Mouse (Mus musculus) CD4-positive helper T cell, adult 2 months (primary cell): ENCODE results near the gene Cxcl15.

Experiments used
- DNase-seq: peaks from one replicate; pipeline ENCODE4 v3.0.0-alpha.2; 2012; ENCODE audit warnings: low read depth, missing footprints, low spot score

Gene Cxcl15

DNA sequence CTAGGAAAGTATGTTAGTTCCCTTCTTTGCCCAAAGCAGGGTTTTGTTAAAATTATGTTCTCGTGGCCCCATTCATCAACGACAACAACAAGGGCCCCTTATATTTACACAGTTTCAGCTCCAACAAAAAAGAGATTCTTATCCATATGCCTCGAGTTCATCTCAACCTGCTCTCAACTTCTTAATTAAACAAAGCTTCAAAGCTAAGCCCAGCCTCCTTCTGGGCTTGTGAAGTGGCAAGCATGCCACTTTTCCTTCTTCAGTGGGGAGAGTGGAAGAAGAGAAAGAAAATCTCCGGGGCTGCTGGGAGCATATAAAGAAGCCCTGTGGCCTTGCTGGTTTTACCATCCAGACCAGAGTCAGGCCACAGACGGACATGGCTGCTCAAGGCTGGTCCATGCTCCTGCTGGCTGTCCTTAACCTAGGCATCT, at the start of gene Cxcl15:
TSS of gene Cxcl15 (plus strand) at position 340 of the 431 bp plus-strand sequence.
- DNase-seq: no peak

DNA sequence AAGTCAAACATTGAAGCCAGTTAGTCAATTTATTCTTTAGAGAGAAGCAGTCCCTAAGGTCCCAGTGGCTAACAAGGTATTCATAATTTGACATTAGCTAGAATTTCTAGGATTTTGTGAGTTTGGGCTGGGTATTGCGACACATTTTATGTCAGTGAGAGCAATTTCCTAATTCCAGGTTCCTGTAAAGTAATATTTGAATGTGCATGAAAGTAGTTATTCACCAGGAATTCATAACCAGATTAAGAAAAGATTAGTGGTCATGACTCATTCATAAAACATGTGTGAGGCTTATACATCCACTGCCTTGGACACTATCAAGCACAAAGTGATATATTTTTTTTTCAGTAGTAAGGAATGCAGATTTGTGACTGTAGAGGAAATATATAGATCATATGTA, 40.4 kb upstream of the Cxcl15 start:
- DNase-seq: no peak

DNA sequence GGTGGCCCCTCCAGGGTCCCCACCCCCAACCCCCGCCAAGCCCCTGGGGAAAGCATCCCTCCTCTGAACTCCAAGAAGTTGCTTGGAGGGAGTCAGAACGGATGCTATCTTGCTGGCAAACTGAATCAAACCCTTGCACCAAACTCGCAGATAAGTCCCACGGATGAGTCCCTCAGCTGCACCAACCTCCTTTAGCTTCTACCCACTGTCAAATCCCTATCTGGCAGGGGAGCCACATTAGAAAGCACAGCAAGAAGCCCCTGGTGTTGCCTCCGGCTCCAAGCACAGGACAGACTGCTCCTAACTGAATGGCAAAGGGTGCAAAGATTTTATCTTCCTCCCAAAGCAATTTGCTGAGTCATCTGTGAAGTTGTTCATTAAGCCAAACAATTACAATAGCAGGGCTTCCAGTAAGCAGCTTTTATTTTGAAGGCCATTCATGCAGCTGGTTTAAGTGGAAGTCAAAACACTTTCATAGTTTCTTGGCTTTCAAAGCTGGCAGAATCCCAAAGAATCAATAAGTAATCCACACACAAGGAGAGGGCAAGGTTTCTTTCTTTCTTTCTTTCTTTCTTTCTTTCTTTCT, 36.2 kb upstream of the Cxcl15 start:
- no peak for DNase-seq

DNA sequence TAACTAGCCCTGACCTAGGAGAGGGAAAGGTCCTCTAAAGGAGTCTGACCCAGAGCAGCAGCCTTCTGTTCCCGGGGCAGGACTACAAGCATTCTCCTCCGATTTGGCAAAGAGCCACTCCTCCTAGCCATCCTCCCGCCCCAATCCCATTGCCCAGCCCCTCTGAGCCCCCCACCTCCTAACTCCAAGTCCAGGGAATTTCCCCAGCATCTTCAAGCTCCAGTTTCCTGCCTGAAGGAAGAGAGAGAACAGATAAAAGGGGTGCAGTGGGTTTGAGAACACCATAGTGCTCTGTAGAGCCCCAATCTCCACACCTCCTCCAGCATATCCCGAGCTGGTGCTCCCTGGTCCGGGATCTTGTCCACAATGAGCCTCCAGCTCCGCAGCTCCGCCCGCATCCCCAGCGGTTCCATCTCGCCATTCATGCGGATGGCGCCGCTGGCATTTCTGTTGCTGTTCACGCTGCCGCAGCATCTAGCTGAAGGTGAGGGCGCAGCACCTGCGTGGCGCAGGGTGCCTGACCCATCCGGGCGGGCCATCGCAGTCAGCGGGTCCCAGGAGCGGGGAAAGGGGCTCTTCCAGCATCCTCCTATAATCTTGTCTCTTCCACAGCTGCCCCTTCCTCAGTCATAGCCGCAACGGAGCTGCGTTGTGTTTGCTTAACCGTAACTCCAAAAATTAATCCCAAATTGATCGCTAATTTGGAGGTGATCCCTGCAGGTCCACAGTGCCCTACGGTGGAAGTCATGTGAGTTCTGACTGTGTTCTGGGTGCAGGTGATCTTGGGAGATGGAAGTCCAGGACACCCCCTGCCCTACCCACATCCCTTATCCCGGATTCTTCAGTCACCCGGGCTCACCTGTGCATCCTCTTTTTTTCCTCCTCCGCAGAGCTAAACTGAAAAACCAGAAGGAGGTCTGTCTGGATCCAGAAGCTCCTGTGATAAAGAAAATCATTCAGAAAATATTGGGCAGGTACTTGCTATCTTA, 35.0 kb upstream of the Cxcl15 start, which contains the start of gene Cxcl5:
TSS of gene Cxcl5 (plus strand) at position 284 of the 989 bp plus-strand sequence.
- no peak for DNase-seq

DNA sequence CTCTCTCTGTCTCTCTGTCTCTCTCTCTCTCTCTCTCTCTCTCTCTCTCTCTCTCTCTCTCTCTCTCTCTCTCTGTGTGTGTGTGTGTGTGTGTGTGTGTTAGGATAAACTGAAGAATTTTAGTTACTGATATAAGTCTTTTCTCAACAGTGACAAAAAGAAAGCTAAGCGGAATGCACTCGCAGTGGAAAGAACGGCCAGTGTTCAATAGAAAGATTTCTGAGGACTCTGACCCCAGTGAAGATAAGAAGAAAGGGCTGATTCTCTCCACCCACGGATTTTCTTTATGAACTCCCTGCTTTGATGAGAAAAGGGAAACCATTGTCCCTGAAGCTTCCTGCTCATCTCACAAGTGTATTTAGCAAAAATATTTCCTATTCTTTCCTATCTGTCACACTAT, 34.0 kb upstream of the Cxcl15 start:
- DNase-seq: no peak

DNA sequence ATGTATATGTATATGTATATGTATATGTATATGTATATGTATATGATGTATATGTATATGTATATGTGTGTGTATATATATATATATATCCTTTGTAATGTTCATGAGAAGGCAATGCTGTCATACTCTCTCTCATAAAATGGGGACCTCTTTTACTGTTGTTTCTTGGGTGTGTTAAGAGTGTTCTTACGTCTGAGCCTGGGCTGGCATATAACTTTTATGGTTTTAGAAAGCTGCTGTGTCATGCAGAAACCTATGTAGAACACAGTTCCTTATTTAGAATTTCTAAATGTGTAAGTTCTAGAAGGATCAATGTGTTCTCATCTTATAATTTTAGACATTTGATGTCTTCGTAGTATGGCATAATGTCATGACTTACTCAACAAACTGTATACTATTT, 33.5 kb upstream of the Cxcl15 start:
- no peak for DNase-seq

DNA sequence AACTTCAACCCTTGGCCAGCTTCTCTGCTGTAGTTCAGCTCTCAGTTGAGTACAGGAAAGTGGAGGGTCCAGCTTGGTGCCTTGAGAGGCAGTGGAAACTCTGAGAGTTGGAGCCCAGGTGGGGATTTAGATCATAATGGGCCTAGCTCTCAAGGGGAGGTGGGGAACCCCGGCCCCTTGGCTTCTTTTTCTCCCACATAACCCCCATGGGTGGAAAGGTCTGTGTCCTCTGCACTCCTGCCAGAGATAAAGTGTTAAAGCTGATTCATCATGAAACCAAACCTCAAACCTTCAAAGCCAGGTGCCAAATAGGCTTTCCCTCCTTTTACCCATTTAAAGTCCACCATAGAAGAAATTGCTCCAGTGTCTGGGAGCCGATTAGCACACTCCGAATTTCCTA, 32.5 kb upstream of the Cxcl15 start:
- DNase-seq: no peak

DNA sequence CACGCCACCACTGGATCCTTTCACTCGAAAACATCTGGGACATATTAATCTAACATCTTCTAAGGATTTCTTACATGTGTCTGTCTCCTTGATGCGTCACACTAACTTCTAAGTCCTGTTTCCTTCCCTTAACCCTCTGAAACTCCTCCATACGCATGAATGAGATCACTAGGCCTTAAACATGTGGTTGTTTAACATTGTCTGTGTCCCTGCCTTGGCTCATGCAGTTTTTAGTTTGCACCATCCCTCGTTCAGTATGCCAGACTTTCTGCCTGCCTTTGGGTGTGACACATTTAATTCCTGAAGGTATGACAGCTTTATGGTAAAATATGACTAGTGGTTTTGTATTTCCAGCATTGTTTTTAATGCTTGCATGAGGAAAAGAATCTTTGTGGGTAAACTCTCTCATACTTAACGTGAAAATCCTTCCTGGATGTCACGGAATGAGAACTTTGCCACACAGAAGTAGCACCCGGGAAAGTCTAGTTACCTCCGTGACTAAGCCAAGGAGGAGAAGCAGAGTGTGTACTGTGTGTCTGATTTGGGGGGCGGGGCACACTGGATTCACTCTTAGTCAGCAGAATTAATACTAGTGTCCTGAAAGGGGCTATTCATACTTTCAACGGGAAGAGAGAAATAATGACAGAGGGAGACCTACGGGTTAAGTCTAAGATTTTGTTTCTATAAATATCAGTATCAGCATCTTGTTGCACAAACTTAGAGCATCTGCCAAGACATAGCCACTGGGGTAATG, 30.2 kb upstream of the Cxcl15 start:
- no peak for DNase-seq

DNA sequence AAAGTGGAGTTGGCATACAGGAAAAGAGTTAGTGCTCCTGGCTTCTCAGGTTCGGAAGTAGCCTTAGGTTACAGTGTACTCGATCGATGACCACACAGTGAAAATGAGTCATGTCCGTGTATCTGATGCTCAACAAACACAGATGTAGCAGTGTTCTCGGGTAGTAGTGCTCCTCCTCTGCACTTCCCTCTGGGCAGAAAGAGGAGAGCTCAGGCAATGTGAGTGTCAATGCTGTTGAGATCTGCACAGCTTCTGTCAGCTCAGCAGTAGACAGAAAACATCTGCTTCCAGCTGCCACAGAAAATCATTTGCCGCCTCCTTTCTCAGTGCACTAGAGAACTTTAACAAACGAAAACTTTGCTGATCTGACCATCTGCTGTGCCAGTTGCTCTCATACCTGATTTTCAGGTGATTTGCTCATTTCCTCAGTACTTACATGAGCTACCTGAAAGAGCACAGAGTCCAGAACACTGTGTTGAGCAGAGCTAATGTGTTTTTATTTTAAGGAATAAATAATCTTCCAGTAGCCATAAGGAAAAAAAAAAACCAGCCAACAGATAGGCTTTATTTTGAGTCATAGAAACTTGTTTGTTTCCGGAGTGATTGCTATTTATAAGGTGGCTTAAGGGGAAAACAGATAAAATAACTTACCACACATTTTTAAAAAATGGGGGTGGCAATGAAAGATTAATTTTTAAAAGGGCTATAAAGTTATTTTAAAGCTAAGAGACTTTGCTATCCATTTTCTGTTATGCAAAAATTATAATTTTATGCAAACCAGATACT, 28.3 kb upstream of the Cxcl15 start:
- no peak for DNase-seq

DNA sequence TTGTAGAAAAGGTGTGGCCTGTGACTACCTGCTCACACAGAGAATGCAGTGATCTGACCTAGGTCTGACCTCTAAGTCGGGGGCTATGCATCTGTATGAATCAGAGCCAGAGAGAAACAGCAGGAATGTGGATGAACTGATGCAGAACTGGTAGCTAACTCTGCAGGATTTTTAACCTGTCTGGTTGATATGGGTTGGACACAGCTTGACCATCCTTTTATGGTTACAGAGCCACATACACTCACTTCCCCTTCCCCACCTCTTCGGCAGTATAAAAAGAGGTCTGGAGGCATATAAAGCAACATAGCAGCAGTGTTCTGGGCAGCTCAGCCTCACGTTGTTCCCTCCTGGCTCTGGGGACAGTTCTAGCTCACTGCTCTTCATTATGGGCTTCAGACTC, 26.1 kb upstream of the Cxcl15 start, which contains the start of gene Ppbp:
TSS of gene Ppbp (plus strand) at position 301 of the 400 bp plus-strand sequence.
- DNase-seq: no peak

DNA sequence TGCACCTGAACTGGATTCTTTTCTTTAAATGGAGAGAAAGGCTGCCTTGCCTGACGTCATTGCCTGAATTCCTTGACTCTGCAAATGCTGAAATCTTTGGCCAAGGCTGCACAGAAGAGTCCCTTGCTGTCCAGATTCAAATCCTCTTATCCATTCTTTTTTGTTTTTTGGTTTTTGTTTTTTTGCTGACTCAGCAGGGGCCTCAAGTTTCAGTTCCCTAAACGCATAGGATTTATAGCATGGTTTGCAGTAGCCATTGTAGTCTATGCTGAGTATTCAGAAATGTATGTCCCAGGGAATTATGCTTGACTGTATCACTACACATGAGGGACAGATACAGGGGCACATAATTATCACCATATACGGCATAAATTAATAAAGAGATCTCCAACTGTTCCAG, 23.0 kb upstream of the Cxcl15 start:
- no peak for DNase-seq

DNA sequence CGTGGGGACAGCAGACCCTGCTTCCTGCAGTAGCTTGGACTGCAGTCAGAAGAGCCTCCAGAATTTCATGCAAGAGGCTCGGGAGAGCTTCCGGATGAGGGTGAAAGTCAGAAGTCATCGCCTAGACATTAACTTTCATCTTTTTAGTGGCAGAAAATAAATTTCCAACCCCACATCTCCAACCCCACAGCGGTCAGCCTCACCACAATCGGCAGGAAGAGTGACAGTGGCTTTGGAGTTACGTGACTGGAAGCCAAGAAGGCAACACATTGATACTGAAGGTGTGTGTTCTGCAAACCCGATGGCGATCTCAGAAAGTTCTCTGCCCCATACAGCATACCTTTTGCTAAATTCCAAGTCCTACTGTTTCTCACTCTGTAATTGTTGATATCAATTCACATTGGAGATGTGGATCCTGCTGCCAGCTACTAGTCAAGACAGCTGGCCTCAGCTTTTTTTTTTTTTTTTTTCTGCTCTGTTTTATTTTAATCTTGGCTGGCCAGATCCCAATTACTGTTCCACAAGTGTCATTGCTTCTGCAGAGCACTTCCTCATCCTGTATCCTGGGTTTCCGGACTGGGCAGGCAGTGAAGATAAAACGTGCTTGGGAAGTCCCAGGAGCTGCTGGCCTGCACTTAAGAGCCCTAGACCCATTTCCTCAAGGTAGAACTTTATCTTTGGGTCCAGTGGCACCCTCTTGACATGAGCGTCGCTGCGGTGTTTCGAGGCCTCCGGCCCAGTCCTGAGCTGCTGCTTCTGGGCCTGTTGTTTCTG, 22.3 kb upstream of the Cxcl15 start, which contains the start of gene Pf4:
TSS of gene Pf4 (plus strand) at position 556 of the 774 bp plus-strand sequence.
- DNase-seq: no peak

DNA sequence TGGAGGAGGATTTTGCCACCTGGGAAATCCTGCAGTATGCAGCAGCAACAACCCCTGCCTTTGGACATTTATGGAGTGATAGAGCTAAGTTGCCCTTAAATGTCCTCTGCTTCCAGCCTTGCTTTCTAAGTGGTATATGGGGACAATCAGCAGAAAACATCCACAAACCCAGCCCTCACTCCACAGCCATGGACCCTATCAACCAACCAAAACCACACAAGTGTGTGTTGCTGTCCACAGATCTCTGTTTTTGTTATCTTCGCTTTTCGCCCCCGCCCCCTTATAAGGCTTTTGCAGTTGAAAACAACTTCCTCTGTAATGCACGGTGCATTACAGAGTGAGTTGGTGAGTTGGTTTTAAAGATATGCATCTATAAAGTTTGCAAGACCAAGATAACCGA, 18.8 kb upstream of the Cxcl15 start:
- no peak for DNase-seq

DNA sequence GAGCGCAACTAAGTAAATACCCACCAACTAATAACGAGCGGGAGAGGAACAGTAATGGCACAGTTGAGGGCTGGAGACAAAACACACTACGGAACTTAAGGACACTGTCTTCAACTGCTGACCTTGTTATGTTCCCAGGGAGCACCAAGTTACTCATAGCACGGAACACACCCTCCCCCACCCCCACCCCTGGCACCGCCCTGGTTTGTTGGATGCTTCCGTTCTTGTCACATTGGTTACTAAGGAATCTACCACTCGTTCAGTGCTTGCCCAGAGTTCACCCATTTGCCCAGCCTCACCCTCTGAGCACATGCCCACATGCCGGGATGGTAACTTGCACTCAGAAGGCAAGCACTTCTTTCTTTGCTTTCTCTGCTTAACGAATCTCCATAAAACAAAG, 16.7 kb upstream of the Cxcl15 start:
- DNase-seq: no peak

DNA sequence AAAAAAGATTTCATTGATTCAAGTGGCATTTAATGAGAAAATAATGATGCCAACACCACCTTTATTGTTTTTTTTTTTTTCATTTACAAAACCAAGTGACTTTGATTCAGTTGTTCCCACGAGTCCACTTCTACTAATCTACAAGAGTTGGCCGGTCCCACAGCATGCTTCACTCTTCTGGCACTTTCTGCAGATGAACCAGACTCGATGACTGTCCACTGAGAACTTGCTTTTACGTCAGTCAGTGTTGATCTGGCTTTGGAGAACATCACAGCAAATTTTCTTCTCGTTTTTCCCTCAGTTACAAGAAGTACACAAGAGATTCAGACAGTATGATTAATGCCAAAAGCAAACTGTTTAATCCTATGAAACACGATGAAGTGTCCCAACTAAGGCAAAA, 15.5 kb upstream of the Cxcl15 start:
- DNase-seq: no peak

DNA sequence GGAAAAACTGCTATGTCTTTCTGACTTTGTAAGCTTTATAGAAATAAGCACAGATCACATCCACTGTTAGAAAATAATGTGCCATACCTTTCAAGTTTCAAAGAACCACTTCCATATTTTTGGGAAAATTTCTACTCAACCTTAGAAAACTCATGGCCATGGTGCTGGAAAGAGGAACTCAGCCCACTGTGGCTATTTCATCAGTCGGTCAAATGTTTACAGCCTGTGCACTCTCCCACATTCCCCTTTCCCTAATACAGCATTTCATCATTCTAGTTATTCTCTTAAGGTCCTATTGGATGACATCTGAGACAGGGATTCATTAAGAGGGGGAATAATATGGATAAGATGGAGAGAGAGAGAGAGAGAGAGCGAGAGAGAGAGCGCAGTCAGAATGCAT, 10.6 kb upstream of the Cxcl15 start:
- DNase-seq: no peak

DNA sequence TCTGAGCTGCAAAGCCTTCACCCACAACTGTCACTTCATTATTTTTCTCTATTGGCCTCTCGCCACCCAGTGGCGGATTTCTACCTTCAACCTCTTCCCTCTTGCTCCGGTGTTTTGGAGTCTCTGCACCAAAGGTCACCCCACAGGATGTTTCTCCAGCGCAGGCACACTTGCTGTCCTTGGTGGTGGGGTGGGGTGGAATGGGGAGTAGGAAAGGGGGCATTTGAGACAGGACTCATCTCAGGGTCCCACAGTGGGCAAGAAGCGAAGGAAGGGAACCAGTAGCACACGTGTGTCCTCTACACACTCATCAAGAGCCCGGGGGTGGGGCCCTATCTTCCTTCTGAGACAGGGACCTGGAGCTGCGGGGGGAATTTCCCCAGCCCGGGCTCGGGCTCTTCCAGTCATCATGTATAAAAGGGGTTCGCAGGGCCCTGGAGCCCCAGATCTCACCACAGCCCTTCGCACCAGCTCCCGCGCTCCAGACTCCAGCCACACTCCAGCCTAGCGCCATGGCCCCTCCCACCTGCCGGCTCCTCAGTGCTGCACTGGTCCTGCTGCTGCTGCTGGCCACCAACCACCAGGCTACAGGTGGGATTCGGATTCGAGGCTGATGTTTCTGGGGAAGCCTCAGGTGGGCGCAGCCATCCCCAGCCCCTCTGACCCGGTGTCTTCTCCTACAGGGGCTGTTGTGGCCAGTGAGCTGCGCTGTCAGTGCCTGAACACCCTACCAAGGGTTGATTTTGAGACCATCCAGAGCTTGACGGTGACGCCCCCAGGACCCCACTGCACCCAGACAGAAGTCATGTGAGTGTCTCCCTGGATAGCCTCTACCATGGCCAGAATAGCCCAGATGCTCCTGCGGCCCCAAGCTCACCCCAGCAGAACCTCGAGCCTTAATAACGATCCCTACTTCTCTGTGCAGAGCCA, 8.4 kb upstream of the Cxcl15 start, which contains the start of gene Cxcl3:
TSS of gene Cxcl3 (plus strand) at position 445 of the 930 bp plus-strand sequence.
- DNase-seq: peak; percentile 5

DNA sequence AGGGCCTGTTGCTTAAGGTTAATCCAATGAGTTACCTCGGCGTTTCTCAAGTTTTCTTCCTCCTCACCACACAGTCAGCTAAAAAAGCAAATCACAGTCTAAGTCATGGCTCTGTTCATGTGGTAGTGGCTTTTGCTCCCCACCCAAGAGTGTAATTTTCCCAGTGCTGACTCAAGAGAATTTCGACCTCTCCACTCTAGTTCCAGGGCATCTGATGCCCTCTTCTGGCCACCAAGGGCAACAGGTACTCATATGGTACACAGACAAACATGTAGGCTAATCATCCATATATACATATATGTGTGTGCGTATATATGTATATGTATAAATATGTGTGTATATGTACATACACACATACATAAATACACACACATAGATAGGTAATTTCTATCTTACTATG, 6.2 kb upstream of the Cxcl15 start:
- DNase-seq: no peak
